Mouse (Mus musculus): Measurements from ENCODE around the gene Pik3c2b. TPM values are rescaled to one million over a fixed set of nuclear protein-coding genes. Genes with fewer than 3 reads are reported as not detected.
A peak's percentile ranks its signal among the peaks of the same experiment; 100 is the strongest.

Pik3c2b gene
- total RNA-seq, 4 experiments from 2014 or later, result 9.2 to 12.8 (median 11.0) TPM

GRCm38 (mm10) chr1:133071666-133072381 is 26.4 kb downstream of the Pik3c2b start:
- peak in 1 of 2 experiments; percentile 56 for DNase-seq (ENCODE audit: low spot score in 2 of 2)

- DNase-seq (ENCODE audit: low spot score in 2 of 2), result no peak
Observed at GRCm38 (mm10) chr1:133073327-133073856, 27.9 kb downstream of the Pik3c2b start.

- DNase-seq (ENCODE audit: low spot score in 2 of 2), result no peak
Observed at GRCm38 (mm10) chr1:133074541-133074940, 29.1 kb downstream of the Pik3c2b start.

- DNase-seq (ENCODE audit: low spot score in 2 of 2), result no peak
Observed at GRCm38 (mm10) chr1:133075651-133076400, 30.4 kb downstream of the Pik3c2b start.

- DNase-seq (ENCODE audit: low spot score in 2 of 2), result no peak
Observed at GRCm38 (mm10) chr1:133076681-133077514, 31.4 kb downstream of the Pik3c2b start.

GRCm38 (mm10) chr1:133077606-133078337 is 32.3 kb downstream of the Pik3c2b start:
- DNase-seq (ENCODE audit: low spot score in 2 of 2), result no peak

GRCm38 (mm10) chr1:133078338-133078727 is 32.9 kb downstream of the Pik3c2b start:
- DNase-seq (ENCODE audit: low spot score in 2 of 2), result no peak

GRCm38 (mm10) chr1:133079509-133079908 is 34.0 kb downstream of the Pik3c2b start:
- DNase-seq (ENCODE audit: low spot score in 2 of 2), result no peak

- no peak for DNase-seq (ENCODE audit: low spot score in 2 of 2)
Observed at GRCm38 (mm10) chr1:133080079-133080561, 34.7 kb downstream of the Pik3c2b start.

GRCm38 (mm10) chr1:133080717-133081116 is 35.2 kb downstream of the Pik3c2b start:
- no peak for DNase-seq (ENCODE audit: low spot score in 2 of 2)

GRCm38 (mm10) chr1:133083003-133083546 is 37.6 kb downstream of the Pik3c2b start:
- DNase-seq (ENCODE audit: low spot score in 2 of 2), result no peak

GRCm38 (mm10) chr1:133083942-133084625 is 38.6 kb downstream of the Pik3c2b start:
- peak; percentile 56 to 79 for DNase-seq (ENCODE audit: low spot score in 2 of 2)

- no peak for DNase-seq (ENCODE audit: low spot score in 2 of 2)
Observed at GRCm38 (mm10) chr1:133084708-133085416, 39.4 kb downstream of the Pik3c2b start.

- DNase-seq (ENCODE audit: low spot score in 2 of 2), result no peak
Observed at GRCm38 (mm10) chr1:133085417-133085742, 39.9 kb downstream of the Pik3c2b start.

- no peak for DNase-seq (ENCODE audit: low spot score in 2 of 2)
Observed at GRCm38 (mm10) chr1:133086804-133087203, 41.3 kb downstream of the Pik3c2b start.

- DNase-seq (ENCODE audit: low spot score in 2 of 2), result peak; percentile 50
Observed at GRCm38 (mm10) chr1:133087206-133087905, 41.9 kb downstream of the Pik3c2b start.

GRCm38 (mm10) chr1:133088196-133088595 is 42.7 kb downstream of the Pik3c2b start:
- DNase-seq (ENCODE audit: low spot score in 2 of 2), result no peak

GRCm38 (mm10) chr1:133089415-133089814 is 43.9 kb downstream of the Pik3c2b start:
- DNase-seq (ENCODE audit: low spot score in 2 of 2), result no peak

GRCm38 (mm10) chr1:133090641-133091040 is 45.2 kb downstream of the Pik3c2b start:
- no peak for DNase-seq (ENCODE audit: low spot score in 2 of 2)
